Mouse (Mus musculus): Measurements from ENCODE around the gene Fam57a. TPM values are rescaled to one million over a fixed set of nuclear protein-coding genes. Genes with fewer than 3 reads are reported as not detected.
"Not testable (repeated sequence)": the region's sequence is repeated elsewhere in the genome, so short reads cannot be mapped to it uniquely, and the experiment has no call there.

Fam57a gene
- polyA plus RNA-seq, 1 experiment from 2014 or later: 33.6 TPM

DNA sequence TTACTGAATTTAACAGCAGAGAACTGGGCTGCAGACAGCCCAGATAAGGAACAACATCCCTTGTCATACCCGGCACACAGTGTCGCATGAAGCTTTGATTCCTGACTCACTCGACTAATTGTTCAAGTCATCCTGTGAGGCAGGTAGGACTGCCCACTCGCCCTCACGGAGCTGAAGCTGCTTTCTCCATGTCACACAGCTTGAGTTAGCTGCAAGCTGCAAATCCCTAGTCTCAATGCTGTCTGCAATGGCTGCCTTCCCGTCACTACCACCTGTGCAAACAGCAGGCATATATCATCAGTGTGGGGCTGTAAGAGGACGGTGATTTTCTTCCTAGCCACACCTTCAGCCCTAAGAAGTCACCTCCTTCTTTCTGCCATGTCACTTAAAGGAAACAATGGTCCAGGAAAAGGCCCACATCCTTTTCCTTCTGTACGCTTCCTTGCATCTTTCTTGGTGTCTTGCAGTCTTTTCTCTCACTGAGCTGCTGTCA, 17.6 kb downstream of the Fam57a start:
- Histone ChIP-seq H3K36me3 (no peaks in the 10 kb centered on the region), H3K4me3 (no peak overlapping the region), H3K9me3 (no peaks in the 10 kb centered on the region), H3K27me3 (ENCODE audit: insufficient read depth, poor library complexity, severe bottlenecking) (peaks cover 15% of the 10 kb centered on the region; the same call in 1 of the 2 replicates), H3K4me1 (replicated peaks) (peaks cover 9% of the 10 kb centered on the region; the same call in 1 of the 2 replicates), H3K27ac (no peak overlapping the region)
- 61% methylated on average over 8 of the region's 8 CpGs for WGBS
- no peak for DNase-seq (ENCODE audit: low spot score)

DNA sequence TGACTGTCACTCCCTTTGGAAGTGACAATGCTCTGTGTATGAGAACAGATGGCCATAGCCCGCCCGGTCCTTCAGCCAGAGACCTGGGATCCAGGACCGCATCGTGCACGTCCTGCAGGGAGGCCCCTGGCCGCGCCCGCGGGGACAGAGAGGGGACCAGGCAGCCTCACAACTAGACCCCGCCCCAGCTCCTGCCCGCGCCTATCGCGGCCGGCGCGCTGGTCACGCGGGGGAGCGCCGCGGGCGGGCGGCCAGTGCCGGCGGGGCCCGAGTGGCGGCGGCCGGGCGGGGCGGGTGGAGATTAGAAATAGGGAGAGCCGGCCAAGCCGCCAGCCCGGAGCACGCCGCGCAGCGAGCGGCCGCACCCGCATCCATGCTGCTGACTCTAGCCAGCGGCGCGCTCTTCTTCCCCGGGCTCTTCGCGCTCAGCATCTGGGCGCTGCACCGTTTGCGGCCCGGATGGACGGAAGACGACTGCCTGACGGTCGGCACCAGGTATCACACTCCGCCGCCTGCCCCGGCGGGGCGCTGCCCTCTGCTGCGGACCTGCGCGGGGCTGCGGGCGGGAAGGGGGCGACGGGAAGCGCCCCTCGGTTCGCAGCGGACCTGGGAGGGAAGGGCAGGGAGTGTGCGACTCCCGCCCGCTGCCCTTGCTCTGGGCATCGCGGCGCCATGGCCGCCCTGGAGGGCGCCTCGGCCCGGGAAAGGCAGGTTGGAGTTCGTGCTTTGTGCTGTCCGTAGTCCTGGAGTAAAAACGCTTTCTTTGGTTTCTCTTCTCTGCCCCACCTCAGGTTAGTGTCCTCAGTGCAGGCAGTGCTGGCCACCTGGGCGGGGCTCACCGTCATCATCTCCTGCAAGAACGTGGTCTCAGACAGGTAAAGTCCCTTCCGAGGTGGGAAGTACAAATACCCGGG, 22.5 kb downstream of the Fam57a start:
- WGBS: under 1% methylated on average over 90 of the region's 90 CpGs
- H3K4me1 ChIP-seq (replicated peaks): peaks cover 25% of the 10 kb centered on the region

DNA sequence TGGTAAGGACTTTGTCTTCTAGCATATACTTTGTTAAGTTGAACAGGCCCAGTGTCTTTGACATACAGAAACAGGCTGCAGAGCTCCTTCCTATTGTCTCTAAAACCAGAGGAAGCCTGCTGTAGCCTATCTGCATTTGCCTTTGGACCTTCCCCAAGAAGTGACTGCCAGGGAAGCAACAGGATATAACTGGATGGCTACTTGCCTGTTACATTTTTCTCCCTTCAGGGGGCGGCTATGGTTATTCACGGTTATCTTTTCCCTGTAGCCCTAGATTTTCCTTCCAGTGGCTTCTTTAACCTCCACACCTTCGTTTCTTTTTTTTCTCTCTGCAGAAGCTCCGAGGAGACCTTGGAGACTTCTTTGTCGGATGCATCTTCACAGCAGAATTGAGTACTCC, 27.3 kb downstream of the Fam57a start:
- peaks cover 5% of the 10 kb centered on the region; the same call in 1 of the 2 replicates for H3K27me3 ChIP-seq (ENCODE audit: insufficient read depth, poor library complexity, severe bottlenecking)
- no peak for DNase-seq (ENCODE audit: low spot score)
- H3K36me3 ChIP-seq: peaks cover 80% of the 10 kb centered on the region
- WGBS: 89% methylated on average over 5 of the region's 5 CpGs
- peaks cover 18% of the 10 kb centered on the region for H3K4me1 ChIP-seq (replicated peaks)
- no peak overlapping the region for H3K4me3 ChIP-seq
- no peak overlapping the region for H3K27ac ChIP-seq
- no peaks in the 10 kb centered on the region for H3K9me3 ChIP-seq

More for the DNA sequence above, 22.5 kb downstream of the Fam57a start:
- Histone ChIP-seq H3K4me3 (peak overlapping the region; percentile 94), H3K27me3 (ENCODE audit: insufficient read depth, poor library complexity, severe bottlenecking) (peaks cover 19% of the 10 kb centered on the region; the same call in 1 of the 2 replicates), H3K27ac (peak overlapping the region; percentile 94), H3K36me3 (peaks cover 32% of the 10 kb centered on the region), H3K9me3 (no peaks in the 10 kb centered on the region)
- peak; percentile 84 for DNase-seq (ENCODE audit: low spot score)

DNA sequence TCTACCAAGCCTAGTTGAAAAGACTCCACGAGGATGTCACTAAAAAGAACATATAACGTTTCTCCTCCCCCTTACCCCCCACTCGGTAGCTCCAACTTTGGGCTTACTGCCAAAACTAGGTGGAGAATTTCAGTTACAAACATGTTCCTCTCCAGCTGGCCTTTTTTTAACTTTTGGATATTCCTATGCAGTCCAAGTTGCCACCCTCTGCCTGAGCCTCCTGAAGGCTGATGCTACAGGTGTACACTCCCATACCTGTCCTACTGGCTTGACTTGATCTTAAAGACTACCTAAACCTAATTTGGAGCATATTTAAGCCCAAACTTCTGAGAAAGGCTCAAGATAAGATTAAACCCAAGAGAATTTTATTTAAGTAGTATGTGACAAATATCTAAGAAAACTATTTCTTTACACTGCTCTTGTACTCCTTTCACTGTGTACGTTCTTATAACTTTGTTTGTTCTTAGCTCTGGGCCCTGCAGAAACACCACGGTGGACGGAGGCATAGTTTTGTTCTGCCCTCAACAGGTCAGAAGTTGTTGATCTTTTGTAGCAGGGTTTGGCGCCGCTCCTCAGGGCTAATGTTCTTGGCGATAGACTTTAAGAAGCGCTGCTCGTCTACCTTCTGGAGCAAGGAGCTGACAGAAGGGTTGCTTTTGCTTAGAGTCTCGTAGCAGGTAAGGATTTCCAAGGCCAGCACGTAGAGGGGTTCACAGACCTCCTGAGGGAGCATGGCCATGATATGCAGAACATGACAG, 30.9 kb downstream of the Fam57a start:
- Histone ChIP-seq H3K4me3 (no peak overlapping the region), H3K4me1 (replicated peaks) (peaks cover 20% of the 10 kb centered on the region), H3K9me3 (no peaks in the 10 kb centered on the region), H3K36me3 (peaks cover 96% of the 10 kb centered on the region), H3K27ac (no peak overlapping the region), H3K27me3 (ENCODE audit: insufficient read depth, poor library complexity, severe bottlenecking) (no peaks in the 10 kb centered on the region)
- WGBS: 92% methylated on average over 13 of the region's 13 CpGs
- DNase-seq (ENCODE audit: low spot score): no peak

DNA sequence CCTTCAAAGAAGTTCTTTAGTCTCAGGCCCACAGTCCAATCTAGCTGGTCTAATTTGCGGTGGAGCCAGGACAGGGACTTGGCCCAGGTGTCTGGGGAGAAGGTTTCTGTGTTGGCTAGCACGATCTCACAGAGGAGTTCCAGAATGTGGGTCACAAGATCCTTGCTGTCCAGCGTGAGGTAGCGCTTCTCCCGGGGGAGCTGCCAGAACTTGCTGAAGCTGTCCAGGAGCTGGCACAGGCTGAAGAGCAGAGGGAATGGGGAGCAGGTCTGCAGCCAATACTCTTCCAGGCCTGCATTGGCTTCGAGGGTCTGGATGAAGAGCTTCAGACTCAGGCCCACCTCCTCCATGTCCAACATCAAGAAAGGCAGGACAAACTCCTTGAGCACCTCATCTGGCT, 32.1 kb downstream of the Fam57a start:
- peaks cover 88% of the 10 kb centered on the region for H3K36me3 ChIP-seq
- peaks cover 24% of the 10 kb centered on the region for H3K4me1 ChIP-seq (replicated peaks)
- H3K27ac ChIP-seq; H3K27me3 ChIP-seq (ENCODE audit: insufficient read depth, poor library complexity, severe bottlenecking); DNase-seq (ENCODE audit: low spot score); H3K9me3 ChIP-seq; H3K4me3 ChIP-seq: not testable (repeated sequence)
- 93% methylated on average over 6 of the region's 6 CpGs for WGBS

DNA sequence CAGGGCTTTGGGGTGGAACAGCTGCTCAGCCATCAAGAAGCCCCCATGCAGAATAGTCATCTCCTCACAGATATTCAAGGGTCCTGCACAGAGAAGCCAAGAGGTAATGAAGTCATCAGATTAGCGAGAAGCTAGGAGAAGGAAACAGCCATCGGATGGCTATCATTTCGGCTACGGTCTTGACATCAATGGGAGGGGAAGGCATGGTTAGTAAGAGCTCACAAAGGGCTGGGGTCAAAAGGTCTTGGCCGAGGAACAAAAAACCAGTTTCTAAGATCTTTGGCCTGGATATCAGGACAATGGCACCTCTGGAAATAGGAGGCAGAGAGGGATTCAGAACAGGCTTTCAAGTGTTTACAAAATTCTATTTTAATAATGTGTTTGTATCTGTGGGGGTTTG, 34.4 kb downstream of the Fam57a start:
- H3K4me3 ChIP-seq: no peak overlapping the region
- peaks cover 65% of the 10 kb centered on the region for H3K36me3 ChIP-seq
- no peaks in the 10 kb centered on the region for H3K27me3 ChIP-seq (ENCODE audit: insufficient read depth, poor library complexity, severe bottlenecking)
- peak; percentile 17 for DNase-seq (ENCODE audit: low spot score)
- H3K9me3 ChIP-seq: no peaks in the 10 kb centered on the region
- 30% methylated on average over 5 of the region's 5 CpGs for WGBS
- H3K4me1 ChIP-seq (replicated peaks): peaks cover 37% of the 10 kb centered on the region
- no peak overlapping the region for H3K27ac ChIP-seq

DNA sequence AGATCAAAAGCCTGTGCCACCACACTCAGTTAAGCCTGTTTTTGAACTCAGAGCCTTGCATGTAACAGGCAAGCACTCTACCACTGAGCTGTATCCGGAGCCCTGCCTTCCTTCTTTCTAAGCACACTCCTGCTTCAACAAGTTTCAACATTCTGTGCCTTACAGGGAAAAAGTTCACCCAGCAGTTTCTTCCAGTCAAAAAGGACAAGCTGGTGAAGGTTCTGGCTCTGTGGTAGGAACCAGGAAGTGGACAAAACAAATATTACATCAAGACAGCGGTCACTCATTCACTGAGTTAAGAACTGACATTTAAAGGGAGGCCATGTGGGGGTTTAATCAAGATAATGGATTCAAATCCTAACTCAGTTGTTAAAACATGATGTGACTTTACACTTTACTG, 35.5 kb downstream of the Fam57a start:
- H3K4me3 ChIP-seq: no peak overlapping the region
- no peak overlapping the region for H3K27ac ChIP-seq
- 95% methylated on average over 2 of the region's 2 CpGs for WGBS
- peaks cover 37% of the 10 kb centered on the region for H3K4me1 ChIP-seq (replicated peaks)
- H3K9me3 ChIP-seq: no peaks in the 10 kb centered on the region
- DNase-seq (ENCODE audit: low spot score): no peak
- H3K27me3 ChIP-seq (ENCODE audit: insufficient read depth, poor library complexity, severe bottlenecking): no peaks in the 10 kb centered on the region
- H3K36me3 ChIP-seq: peaks cover 64% of the 10 kb centered on the region

DNA sequence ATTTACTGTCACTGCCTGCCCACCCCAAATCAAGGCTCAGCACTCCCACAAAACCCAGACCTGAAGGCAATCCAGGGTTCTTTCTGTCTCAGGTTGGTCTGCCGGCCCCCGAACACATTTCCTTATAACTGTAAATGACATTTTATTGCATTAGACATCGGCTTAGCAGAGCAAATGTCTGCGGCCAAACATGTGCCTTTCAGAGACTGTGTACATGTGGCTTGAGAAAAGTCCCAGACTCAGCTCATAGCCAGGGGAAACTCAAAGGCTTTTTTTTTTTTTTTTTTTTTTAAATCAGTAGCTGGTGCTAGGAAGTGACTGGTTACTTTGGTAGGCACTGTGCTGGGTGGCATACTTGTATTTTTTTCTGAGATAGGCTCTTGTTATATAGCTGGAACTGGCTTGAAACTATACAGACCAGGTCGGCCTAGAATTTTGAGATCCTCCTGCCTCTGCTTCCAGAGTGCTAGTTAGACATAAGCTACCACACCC, 36.6 kb downstream of the Fam57a start:
- peaks cover 37% of the 10 kb centered on the region for H3K4me1 ChIP-seq (replicated peaks)
- no peaks in the 10 kb centered on the region for H3K9me3 ChIP-seq
- no peaks in the 10 kb centered on the region for H3K27me3 ChIP-seq (ENCODE audit: insufficient read depth, poor library complexity, severe bottlenecking)
- H3K27ac ChIP-seq: peak overlapping the region; percentile 99
- H3K36me3 ChIP-seq: peaks cover 63% of the 10 kb centered on the region
- no peak for DNase-seq (ENCODE audit: low spot score)
- WGBS: 96% methylated on average over 5 of the region's 5 CpGs
- peak overlapping the region; percentile 77 for H3K4me3 ChIP-seq

DNA sequence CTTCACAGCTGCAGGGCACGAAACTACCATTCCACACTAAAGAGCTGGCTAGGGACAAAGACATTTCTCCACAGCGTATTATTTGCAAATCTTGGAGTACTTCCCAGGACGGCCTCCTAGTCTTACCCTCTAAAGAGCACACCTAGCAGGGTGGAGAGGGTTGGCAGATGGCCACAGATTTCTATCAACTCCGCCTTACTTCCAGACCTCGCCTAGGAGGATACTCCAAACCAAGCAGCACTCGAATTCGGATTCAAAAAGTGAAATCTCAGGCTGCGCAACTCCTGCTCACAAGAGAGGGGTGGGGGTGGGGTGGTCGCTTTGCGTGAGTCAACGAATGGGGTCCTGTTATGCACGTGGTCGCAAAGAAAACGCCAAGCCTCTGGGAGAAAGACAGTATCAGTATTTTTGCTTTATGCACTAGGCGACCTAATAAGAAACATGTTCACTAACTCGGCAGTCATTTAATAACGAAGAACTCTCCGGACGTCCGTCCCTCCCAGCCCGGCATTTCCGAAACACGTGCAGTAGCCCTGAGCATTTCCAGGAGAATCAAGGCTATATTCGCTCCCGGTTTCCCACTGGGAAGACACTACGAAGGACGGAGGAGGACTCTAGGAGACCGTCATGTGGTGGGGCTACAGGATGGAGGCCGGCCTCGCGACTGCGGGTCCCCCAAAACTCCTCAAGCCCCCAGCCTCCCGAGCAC, 37.4 kb downstream of the Fam57a start:
- Histone ChIP-seq H3K9me3 (no peaks in the 10 kb centered on the region), H3K4me1 (replicated peaks) (peaks cover 37% of the 10 kb centered on the region), H3K4me3 (peak overlapping the region; percentile 77), H3K27ac (peak overlapping the region; percentile 99), H3K27me3 (ENCODE audit: insufficient read depth, poor library complexity, severe bottlenecking) (no peaks in the 10 kb centered on the region), H3K36me3 (peaks cover 63% of the 10 kb centered on the region)
- DNase-seq (ENCODE audit: low spot score): peak; percentile 57
- 4% methylated on average over 33 of the region's 33 CpGs for WGBS

DNA sequence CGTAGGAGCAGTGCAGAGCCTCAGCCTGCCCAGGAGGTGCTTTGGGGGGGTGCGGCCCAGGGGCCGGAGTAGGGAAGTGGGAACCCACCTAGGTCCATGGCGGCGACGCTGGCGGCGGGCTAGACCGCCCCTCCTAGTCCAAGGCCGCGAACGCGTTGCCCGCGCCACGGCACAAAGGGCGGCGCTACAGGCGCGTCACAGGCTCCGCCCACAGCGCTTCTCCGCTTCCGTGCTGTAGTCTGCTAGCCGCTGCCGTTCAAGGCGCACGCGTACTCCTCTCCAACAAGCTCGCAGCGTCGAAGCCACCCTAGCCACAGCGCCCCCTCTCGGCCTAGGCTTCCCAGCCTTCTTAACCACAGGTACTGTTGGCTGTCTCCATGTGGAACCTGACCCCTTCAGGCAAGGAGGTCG, 37.9 kb downstream of the Fam57a start, which contains the start of the genes Dbil5 and Gemin4:
Gene Dbil5 (plus strand): TSS at position 219 of the 411 bp plus-strand sequence.
Gene Gemin4 (minus strand): TSS at position 275 of the 411 bp plus-strand sequence.
- Histone ChIP-seq H3K27ac (peak within 1 kb of the TSS; percentile 99), H3K36me3 (peaks cover 62% of the 10 kb centered on the region), H3K9me3 (no peaks in the 10 kb centered on the region), H3K4me1 (replicated peaks) (peaks cover 37% of the 10 kb centered on the region), H3K4me3 (peak within 1 kb of the TSS; percentile 77), H3K27me3 (ENCODE audit: insufficient read depth, poor library complexity, severe bottlenecking) (no peaks in the 10 kb centered on the region)
- peak; percentile 98 for DNase-seq (ENCODE audit: low spot score)
- WGBS: under 1% methylated on average over 35 of the region's 35 CpGs

DNA sequence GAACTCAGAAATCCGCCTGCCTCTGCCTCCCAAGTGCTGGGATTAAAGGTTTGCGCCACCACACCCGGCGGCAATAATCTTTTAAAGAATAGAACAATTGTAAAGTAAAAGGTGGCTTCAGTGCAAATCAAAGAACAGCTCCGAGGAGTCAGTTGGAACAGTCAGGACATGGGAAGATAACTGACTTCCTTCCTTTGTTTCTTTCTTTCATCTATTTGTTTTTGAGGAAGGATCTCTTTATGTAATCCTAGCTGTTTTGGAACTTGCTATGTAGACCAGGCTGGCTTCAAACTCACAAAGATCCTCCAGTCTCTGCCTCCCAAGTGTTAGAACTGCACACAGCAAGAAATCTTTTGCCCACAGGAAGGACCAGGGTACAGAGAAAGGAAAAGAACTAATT, 45.2 kb downstream of the Fam57a start:
- peaks cover 71% of the 10 kb centered on the region for H3K36me3 ChIP-seq
- H3K27me3 ChIP-seq (ENCODE audit: insufficient read depth, poor library complexity, severe bottlenecking): no peaks in the 10 kb centered on the region
- no peaks in the 10 kb centered on the region for H3K4me1 ChIP-seq (replicated peaks)
- no peaks in the 10 kb centered on the region for H3K9me3 ChIP-seq
- WGBS: 97% methylated on average over 5 of the region's 5 CpGs
- H3K27ac ChIP-seq: no peak overlapping the region
- DNase-seq (ENCODE audit: low spot score): no peak
- H3K4me3 ChIP-seq: no peak overlapping the region

DNA sequence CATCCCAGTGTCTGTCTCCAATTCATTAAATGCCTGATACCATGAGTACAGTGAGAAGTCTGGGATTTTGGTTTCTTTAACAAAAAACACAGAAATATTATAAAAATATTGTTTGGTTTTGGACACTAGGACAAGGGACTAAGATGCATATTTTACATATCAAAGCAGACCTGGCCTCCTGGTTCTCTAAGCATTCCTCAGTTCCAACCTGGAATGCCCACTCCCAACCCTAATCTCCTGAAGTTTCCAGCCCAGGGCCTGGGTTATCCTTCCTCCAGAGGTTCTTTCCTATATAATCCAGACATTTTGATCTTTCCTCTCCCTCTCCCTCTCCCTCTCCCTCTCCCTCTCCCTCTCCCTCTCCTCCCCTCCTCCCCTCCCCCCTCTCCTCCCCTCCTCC, 45.6 kb downstream of the Fam57a start:
- Histone ChIP-seq H3K27ac (no peak overlapping the region), H3K27me3 (ENCODE audit: insufficient read depth, poor library complexity, severe bottlenecking) (no peaks in the 10 kb centered on the region), H3K4me3 (no peak overlapping the region), H3K4me1 (replicated peaks) (no peaks in the 10 kb centered on the region), H3K9me3 (no peaks in the 10 kb centered on the region), H3K36me3 (peaks cover 67% of the 10 kb centered on the region)
- no peak for DNase-seq (ENCODE audit: low spot score)
